Mouse (Mus musculus): Measurements from ENCODE around the gene Fbxl13.
A peak's percentile ranks its signal among the peaks of the same experiment; 100 is the strongest.

The Fbxl13 gene

DNA sequence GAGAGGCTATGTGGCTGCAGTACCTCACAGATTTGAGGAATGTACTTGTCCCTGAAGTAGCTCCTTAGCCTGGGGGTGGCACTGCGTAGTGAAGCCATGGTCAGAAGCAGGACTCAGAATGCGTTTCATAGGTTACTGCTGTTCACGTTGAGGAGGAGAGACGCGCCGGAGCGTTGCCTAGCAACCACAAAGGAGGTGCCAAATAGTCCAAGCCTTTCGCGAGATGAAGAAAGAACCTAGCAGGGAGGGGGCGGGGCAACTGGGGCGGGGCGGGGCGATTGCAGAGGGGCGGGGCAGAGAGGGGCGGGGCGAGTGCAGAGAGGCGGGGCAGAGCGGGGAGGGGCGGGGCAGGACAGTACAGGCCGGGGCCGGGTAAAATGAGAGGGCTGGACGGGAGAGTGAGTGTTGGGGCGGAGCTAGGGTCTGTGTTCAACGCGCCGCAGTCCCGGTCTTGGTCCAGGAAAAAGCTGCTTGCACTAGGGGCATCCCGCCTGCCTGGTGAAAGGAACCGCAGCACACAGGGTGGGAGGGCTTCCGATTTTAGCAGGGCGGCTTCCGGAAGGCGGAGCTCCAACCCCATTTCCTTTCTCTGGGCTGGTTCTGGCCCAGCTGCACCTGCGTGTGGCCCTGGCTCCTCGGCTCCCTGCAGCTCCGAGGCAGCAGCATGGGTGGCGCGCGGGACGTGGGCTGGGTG, at the start of gene Fbxl13, which contains the start of gene Armc10:
Fbxl13 (minus strand) TSS at position 196 of the 694 bp plus-strand sequence.
Armc10 (plus strand) TSS at position 375 of the 694 bp plus-strand sequence.
- peak; percentile 63 for DNase-seq (ENCODE audit: low read depth)

DNA sequence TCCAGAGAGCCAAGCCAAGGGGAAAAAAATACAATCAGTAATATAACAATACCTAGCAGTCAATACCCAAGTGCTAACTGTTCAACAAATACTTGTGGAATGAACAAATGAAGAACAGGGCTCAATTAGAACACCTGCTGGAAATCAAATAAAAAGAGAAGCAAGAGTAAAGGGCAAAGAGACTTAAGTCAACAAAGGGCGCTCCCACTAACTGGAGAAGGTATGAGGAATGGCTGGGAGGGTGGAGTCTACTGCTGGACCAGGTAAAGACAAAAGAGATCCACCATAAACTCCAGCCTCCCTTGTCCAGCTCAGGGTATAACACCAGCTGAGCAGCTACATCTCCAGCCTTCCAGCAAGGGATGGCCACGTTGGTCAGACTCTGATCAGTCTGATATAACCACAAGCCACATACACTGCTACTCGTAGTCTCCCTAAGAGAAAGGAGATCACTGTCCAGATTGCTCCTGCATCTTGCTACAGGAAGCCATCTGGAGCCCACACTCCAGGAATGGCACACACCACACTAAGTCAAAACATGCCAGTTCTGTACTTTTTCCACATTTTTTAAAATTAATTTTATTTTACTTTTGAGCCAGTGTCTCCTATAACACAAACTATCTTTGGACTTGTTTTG, 49.5 kb upstream of the Fbxl13 start:
- DNase-seq (ENCODE audit: low read depth) = no peak

DNA sequence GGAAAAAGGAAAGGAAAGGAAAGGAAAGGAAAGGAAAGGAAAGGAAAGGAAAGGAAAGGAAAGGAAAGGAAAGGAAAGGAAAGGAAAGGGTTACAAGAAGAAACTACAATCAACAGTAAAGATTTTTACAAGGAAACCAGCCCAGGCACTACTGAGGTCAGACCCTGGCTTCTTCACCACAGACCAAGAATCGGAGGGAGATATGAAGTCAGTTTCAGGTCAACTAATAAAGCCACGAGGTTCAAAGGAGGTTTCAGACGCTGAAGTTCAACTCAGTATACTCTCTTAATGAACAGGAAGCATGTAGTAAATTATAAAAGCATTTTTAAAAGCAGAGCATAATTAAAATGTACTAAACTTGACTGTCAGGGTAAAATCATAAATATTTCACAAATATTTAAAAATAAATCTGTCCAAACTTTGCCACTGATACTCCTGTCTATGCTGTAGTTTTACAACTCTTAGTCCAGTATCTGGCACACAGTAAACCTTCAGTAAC, 48.0 kb upstream of the Fbxl13 start:
- DNase-seq (ENCODE audit: low read depth) = no peak

DNA sequence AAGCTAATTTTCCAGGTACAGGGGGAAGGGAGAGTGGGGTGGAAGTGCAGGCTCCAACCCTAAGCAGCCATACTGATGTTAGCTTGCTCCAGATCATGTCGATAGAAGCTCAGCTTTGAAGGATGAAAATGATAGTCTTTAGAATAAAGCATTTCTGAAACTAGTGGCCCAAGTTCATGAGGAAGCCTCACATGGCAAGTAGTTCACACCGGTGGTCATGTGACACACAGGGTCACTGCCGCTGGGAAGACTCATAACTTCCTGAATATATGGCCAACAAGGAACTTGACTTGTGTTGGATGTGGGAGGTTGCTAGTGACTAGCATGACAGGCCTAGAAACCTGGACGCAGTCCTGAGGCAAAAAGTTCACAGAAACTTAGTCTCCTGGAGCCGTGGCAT, 46.8 kb upstream of the Fbxl13 start:
- DNase-seq (ENCODE audit: low read depth) = no peak

DNA sequence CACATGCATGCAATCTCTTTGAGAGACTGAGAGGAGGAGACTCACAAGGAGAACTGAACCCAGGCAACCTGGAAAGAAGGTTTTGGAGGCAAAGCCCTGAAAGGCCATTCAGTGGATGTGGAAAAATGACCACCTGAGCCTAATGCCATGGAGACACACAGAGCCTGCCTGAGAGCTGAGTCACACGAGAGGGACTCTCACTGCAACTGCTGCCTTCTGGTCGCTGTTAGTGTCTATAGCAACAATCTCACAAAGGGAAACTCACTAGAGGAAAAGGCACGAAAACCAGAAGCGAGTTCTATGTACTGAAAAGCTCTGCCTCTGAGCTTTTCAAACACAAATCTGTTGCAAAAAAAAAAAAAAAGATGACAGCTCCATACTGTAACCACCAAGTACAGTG, 41.6 kb upstream of the Fbxl13 start:
- DNase-seq (ENCODE audit: low read depth) = no peak

DNA sequence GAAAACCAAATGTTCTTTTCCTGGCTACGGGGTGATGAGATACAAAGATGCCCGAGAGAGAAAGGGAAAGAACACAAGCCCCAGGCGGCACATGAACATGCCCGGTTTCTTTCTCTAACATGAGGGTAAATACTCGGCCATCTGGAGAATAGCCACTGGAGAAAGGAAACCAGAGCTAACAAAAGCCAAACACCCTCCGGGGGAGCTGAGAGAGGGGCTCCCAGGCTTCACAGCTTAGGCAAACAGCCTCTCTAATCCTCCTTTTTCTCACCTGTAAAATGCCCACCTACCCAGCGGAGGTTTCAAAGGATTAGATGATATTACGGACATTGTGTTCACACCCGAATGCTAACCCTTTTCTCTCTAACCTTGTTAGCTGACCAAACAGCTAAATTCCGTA, 39.6 kb upstream of the Fbxl13 start:
- DNase-seq (ENCODE audit: low read depth) = no peak

DNA sequence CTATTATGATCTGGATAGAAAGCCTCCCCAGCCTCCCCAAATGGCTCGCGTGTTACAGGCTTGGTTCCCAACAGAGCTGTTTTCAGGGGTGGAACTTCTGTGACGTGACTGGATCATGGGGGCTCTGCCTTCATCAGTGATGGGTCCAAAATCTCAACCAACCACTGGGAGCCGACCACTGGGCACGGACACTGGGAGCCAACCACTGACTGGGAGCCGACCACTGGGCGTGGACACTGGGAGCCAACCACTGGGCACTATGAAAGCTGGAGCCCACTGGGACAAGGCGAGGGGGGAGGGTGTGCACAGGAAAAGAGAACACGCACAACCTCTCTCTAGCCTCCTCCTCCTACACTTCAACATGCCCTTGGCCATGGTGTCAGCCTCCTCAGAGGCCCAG, 38.4 kb upstream of the Fbxl13 start:
- DNase-seq (ENCODE audit: low read depth) = no peak

DNA sequence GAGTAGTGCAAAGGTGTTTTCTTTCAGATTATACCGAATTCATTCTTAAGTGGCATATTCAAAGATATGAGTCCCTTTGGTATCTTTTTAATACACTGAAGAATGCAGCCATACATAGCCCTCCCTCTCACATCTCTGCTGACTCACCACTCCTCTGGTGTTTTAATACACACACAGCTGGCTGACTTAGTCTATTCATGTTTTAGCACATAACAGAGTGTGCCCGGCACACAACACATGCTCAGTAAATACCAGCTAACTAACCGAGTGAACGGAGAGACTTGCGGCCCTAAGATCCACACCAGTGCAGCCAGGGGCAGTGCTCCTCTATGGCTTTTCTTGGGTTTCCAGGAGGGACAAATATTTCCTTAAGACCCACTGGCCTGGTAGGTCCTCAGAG, 35.5 kb upstream of the Fbxl13 start:
- DNase-seq (ENCODE audit: low read depth) = no peak

DNA sequence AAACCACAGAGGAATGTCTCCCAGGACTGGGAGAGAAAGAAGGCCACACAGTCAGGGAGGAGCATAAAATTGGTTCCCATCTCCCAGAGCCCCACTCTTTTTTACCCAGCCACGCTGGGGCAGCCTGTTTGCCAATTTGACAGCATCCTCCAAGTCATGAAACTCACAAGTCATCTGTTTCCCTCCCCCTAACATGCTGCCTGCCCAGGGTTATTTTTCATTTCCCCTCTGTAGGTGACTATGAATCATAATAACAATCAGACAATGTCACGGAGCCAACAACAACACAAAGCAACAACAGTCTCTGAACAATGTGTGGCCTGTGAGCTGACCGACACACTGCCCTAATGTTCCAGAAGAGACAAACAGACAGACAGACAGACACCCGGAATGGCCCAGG, 34.6 kb upstream of the Fbxl13 start:
- peak; percentile 74 for DNase-seq (ENCODE audit: low read depth)

DNA sequence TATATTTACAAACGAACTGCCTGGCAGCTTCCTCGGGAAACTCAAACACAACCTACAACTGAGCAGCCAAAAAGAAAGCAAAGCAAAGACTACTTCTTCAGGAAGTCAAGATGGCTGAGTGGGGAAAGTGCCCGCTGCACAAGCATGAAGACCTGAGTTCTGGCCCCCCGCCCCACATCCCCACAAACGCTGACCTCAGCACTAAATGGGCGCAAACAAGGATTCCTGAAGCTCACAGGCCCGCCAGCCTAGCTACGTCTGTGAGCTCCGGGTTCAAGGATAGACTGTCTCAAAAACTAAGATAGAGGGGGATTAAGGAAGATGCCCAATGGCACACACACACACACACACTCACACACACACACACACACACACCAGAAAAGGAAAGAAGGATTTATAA, 32.9 kb upstream of the Fbxl13 start:
- no peak for DNase-seq (ENCODE audit: low read depth)

DNA sequence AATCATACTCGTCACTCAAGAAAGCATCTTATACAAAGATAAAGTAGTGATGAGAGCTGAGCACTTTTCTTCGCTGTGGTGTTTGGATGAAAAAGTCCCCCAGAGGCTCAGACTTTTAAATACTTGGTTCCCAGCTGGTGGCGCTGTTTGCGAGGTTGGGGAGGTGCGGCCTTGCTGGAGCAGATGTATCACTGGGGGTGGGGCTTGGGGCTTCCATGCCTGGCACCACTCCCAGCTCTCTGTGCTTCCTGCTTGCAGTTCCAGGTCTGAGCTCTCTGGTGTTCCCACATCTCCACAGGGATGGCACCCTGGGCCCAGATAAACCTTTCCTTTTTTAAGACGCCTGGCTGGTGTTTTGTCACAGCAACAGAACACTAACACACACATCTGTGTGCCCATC, 32.5 kb upstream of the Fbxl13 start:
- no peak for DNase-seq (ENCODE audit: low read depth)

DNA sequence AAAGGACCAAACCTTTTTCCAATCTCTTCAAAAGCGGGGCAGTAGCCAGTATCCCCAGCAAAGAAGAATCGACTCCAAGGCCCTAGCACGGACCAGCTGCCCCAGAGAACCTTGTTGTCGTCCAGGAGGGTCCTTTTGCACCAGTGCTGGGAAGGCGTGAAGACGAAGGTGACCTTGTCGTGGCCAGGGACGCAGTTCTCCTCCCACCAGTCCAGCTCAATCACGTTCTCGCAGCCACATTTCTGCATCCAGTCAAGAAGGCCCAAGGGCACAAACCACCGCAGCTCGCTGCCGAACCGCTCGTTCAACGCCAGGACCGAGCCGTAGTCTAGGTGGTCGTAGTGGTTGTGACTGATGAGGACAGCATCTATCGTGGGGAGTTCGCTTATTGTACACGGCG, 30.1 kb upstream of the Fbxl13 start:
- no peak for DNase-seq (ENCODE audit: low read depth)

DNA sequence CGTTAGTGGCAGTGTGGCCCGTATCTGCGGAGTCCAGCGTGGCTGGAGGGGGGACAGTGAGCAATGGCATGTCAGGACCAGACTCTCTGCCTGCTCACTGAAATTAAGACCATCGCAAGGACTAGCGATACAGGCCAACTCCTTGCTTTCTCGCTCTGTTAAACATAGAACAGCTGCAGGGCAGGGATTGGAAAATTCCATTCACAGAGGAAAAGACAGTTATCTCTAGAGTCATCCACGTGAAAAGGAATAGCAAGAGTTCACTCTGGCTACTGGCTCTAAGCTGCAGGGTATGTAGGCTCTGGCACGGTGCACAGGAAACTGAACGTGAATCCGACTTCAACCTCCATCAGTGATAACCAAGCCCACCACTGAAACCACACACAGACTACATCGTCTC, 29.6 kb upstream of the Fbxl13 start:
- no peak for DNase-seq (ENCODE audit: low read depth)

DNA sequence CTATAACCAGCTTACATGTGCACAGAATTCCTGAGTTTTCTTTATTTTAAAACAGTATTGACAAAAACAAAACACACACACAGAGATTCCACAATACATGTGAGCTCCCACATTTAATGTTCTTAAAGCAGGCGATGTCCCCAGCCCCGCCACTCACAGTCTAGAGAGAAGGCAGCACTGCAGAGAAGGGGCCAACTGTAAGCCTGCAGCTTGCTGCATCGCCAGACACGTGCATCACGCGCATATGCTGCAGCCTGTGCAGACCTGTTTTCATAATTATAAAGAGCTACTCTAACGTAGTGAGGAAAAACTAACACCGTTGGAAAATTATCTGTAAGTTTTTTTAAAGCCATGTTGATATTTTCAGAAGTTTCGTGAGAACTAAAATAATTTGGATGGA, 28.3 kb upstream of the Fbxl13 start:
- DNase-seq (ENCODE audit: low read depth) = no peak

DNA sequence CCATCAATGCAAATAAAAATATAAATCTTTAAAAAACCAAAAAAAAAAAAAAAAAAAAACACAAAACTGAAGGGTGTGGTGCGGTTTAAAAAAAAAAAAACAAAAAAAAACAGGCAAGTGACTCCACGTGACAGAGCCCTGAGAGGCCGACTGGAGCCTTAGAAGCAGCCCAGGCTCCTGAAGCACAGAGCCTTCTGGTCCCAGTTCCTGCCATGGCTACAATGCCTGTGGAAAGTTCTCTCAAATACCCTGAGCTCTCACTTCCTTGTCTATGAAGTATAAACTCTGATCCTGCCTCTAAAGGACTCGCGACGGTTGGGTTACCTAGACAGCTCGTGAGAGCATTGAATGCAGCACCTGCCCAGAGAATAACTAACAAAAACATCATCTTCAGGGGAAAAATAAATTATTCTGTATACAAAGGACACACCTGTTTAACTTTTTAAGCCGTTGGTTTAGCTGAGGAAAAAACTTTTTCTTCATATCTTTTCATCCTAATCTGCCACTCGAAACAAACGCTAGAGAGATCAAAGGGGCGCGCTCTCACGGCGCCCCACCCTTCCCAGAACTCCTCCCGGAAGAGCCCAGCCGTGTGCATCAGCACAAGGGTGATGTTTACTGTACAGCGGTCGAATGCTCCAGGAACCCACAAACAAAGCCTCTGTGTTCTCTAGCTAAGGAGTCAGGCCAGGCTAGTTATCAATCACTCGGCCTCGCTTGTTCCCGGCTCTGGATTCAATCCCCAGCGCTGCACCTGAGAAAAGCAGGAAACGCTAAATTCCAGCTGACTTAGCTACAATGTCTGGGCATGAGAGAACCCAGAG, 27.6 kb upstream of the Fbxl13 start:
- no peak for DNase-seq (ENCODE audit: low read depth)

DNA sequence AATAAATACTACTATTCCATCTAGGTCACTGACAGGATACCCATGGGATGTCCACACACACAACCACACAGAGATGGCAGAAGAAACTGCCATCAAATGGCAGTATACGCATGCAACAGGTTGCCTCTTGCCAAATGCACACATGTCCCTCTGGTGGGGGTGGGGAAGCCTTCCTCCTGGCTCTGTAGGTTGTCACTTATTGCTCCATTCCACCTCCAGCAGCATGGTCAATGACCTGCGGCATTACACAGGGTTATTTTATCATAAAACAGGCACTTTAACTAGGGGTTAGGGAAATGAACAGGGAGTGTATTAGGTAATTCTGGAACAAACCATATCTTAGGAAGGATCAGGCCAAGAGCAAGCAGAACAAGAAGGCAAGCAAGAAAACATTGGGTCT, 23.9 kb upstream of the Fbxl13 start:
- no peak for DNase-seq (ENCODE audit: low read depth)

DNA sequence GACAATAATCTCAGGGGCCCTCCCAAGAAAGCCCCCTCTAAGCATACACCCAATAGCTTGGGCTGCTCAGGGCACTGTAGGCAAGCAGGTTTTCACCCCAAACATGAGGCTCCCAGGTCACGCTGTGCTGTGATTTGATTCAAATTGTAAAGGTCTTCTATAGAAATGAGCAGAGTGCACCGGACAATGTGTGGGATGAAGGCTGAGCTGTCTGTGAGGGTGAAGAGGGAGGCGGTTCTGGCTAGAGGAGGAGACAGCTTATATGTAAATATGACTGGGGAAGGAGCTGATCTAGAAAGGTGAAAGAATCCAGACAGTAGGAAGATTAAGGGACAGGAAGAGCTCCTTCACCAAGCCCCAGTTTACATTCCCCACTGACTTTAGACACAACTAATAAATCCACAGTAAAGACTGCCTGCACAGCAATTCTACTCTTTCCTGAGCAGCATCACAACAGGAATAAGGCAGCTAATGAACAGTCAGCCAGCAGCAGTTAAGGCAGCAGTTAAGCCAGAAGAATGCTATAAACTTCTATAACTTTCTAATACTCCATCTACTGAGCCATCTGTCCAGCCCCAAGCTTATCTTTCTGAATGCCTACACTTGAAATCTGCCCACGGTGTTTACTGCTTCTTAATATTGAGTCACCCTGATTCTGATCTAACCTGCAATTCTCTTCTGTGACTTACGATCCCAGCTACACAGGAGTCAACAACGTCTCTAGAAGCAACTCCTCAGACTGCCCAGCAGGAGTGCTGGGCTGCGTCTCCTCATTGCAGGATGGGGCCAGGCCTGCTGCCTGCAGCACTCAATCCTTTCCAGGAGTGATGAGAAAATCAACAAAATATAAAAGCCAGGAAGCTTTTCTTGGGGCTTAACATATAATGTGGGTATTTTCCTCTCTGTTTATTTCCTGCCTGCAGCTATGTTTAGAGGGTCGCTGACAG, 22.0 kb upstream of the Fbxl13 start:
- no peak for DNase-seq (ENCODE audit: low read depth)

DNA sequence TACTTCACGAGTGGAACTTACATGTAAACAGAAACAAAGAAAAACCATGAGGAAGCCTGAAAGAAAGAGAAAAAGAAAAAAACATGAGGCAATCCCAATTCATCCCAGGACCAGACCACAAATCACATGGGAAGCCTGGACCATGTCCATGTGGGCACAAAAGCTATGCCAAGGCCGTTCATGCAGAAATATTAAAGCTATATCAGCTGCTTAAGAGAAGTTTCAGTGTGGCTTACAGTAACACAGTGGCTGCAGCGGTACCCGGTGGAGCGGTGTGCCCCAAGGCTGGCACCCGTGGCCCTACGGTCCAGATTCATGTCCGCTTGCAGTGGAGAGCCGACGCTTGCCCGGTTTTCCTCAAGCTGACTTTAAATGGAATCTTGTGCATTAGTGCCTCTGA, 17.6 kb upstream of the Fbxl13 start:
- DNase-seq (ENCODE audit: low read depth) = peak; percentile 52

DNA sequence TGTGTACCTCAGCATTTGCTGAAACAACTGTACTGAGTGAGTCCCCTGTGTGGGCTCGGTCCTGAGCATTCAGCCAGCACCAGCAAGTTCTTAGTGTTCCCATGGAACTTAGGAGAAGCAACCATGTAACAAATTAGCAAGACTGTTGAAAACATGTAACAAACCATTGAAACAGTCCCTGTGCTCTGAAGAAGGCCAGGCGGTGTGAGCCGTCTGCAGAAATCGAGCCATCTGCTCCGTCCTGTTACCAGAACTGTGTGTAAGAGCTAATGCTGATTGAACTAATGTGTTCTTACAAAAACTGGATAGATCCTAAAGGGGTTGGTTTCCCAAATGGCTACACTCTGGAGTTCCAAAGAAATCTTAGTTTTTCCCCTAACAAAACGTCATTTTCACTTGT, 15.4 kb upstream of the Fbxl13 start:
- DNase-seq (ENCODE audit: low read depth) = no peak

DNA sequence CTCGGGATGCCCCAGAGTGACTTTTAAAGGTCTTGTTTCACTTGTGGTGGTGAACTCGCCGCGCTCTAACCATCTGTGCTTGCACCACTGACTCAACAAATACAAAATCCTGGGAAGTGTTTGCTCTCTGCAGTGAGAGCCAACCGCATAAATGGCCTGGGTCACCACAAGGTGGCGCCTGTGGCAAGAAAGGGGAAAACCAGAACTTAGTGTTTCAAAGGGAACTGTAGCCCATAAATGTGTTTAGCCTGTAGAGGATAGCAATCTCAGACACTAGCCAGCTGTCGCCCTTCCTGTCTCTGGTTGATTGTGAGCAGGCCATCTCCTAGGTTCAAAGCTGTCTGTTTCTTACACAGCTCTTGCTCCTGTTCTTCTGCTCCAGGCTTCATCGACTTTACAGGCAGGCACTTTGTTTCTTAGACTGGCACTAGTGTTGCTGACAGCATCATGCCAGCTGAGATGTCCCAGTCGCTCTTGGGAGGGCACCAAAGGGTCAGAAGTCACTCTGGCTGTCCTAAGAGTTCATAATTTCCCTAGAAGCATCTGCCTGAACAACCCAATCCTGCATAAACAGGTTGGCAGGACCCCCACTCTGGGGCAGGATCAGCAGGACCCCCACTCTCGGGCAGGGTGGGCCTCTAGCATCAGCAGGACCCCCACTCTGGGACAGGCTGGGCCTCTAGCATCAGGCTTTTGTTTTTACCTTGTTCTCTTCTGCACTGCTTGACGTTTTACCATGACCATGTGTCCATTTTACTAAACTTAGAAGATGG, 13.4 kb upstream of the Fbxl13 start:
- DNase-seq (ENCODE audit: low read depth) = peak; percentile 65

DNA sequence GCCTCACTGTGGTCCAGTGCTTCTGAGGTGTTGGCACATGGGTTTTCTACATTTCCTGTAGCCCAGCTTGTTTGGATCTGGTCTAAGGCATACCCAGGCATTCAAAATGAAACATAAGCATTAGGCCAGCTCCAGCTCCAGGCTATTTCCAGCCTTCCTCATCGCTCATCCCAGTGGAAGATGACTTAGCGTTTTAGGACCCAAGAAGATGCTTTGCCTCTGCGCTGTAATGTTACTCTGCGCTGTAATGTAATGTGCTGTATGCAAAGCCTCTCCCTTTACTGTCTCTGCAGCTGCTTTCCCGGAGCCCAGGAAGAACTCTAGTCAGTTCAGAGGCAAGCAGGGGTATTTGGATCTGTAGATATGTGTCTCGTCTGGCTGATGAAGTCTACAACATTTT, 12.6 kb upstream of the Fbxl13 start:
- DNase-seq (ENCODE audit: low read depth) = no peak

Measured in fibroblast of lung, adult 2 months (primary cell).